Mouse (Mus musculus) embryonic fibroblast, embryonic 13.5 days (primary cell): ENCODE data around the gene Gm10715.
"Not testable (repeated sequence)": the region's sequence is repeated elsewhere in the genome, so short reads cannot be mapped to it uniquely, and the experiment has no call there.

Source experiments
- CTCF ChIP-seq: IDR thresholded peaks from 2 replicates; pipeline ENCODE4 v1.5.1; 2011; ENCODE audit warnings: mild to moderate bottlenecking, control low read depth, low read length, moderate library complexity, borderline replicate concordance; ENCODE audit not compliant: insufficient read depth
- POLR2A ChIP-seq: IDR thresholded peaks from 2 replicates; pipeline ENCODE4 v1.6.1; 2011; ENCODE audit warnings: low read depth, mild to moderate bottlenecking, control low read depth, low read length, moderate library complexity

DNA sequence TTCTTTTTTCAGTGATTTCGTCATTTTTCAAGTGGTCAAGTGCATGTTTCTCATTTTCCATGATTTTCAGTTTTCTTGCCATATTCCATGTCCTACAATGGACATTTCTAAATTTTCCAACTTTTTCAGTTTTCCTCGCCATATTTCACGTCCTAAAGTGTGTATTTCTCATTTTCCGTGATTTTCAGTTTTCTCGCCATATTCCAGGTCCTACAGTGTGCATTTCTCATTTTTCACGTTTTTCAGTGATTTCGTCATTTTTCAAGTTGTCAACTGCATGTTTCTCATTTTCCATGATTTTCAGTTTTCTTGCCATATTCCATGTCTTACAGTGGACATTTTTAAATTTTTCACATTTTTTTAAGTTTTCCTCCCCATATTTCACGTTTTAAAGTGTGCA is 30.0 kb upstream of the Gm10715 start:
- TF ChIP-seq POLR2A, CTCF: not testable (repeated sequence)
